ENCODE assay signal across 9 mouse cellular contexts in genomic region chr13:57476700-57477099, GRCm38 (mm10).
A peak's percentile ranks its signal among the peaks of the same experiment; 100 is the strongest.
DNase-seq lines count a peak whose midpoint lies in the region; ATAC-seq and TF ChIP-seq lines count a peak whose summit lies in the region.
"Had no signal": no experiment of that assay in that cellular context is flagged by ENCODE, and none has a peak within 500 bp of the region (broad histone marks: within the 10 kb centered on the region; RNA-seq: fewer than 3 reads in every experiment).

No protein-coding gene starts in this region.

- intact Hi-C loops in left cerebral cortex, postnatal 14 days (cut with DNase I), result loop anchor here (5.0 kb wide), 1 partner anchor 431 kb away; the partner anchor contains the start of gene Spock1
- intact Hi-C loops in gastrocnemius, postnatal 36 days (cut with DNase I), result loop anchor here (5.0 kb wide), 1 partner anchor 431 kb away; the partner anchor contains the start of gene Spock1

- H3K4me2 ChIP-seq in midbrain, postnatal 0 days (ENCODE audit: low read depth, low read length, poor library complexity, severe bottlenecking), result no peak overlapping the region
- H3K4me2 ChIP-seq in midbrain, embryonic 13.5 days (replicated peaks), result no peak overlapping the region
- H3K4me2 ChIP-seq in forebrain, embryonic 16.5 days (ENCODE audit: low read length), result no peak overlapping the region
- H3K4me2 ChIP-seq: embryonic facial prominence, embryonic 13.5 days had no signal

- no peak overlapping the region for H3K4me3 ChIP-seq in midbrain, postnatal 0 days (ENCODE audit: low read depth, low read length)
- H3K4me3 ChIP-seq in midbrain, embryonic 13.5 days (replicated peaks), result no peak overlapping the region
- no peak overlapping the region for H3K4me3 ChIP-seq in forebrain, embryonic 16.5 days (replicated peaks; ENCODE audit: low read length)
- H3K4me3 ChIP-seq: embryonic facial prominence, embryonic 13.5 days had no signal

- H3K27me3 ChIP-seq in midbrain, postnatal 0 days (ENCODE audit: insufficient read depth, low read length), result no peaks in the 10 kb centered on the region
- H3K27me3 ChIP-seq in midbrain, embryonic 13.5 days, result no peaks in the 10 kb centered on the region
- H3K27me3 ChIP-seq in forebrain, embryonic 16.5 days (replicated peaks; ENCODE audit: control insufficient read depth, insufficient read depth, low read length), result no peaks in the 10 kb centered on the region
- H3K27me3 ChIP-seq: embryonic facial prominence, embryonic 13.5 days had no signal

- H3K36me3 ChIP-seq in midbrain, postnatal 0 days (ENCODE audit: insufficient read depth, low read length), result no peaks in the 10 kb centered on the region
- no peaks in the 10 kb centered on the region for H3K36me3 ChIP-seq in midbrain, embryonic 13.5 days
- no peaks in the 10 kb centered on the region for H3K36me3 ChIP-seq in forebrain, embryonic 16.5 days (ENCODE audit: control insufficient read depth, insufficient read depth)
- H3K36me3 ChIP-seq: embryonic facial prominence, embryonic 13.5 days had no signal

- H3K4me1 ChIP-seq in midbrain, postnatal 0 days (ENCODE audit: insufficient read depth, low read length), result no peaks in the 10 kb centered on the region
- H3K4me1 ChIP-seq in midbrain, embryonic 13.5 days (replicated peaks), result peaks cover 19% of the 10 kb centered on the region
- H3K4me1 ChIP-seq in forebrain, embryonic 16.5 days (replicated peaks; ENCODE audit: control insufficient read depth, insufficient read depth, low read length), result 0 out of 2 replicates have a peak, but pooled peaks cover 2% of the 10 kb centered on the region

- ATAC-seq in midbrain, postnatal 0 days (ENCODE audit: low FRiP score), result no peak
- ATAC-seq in midbrain, embryonic 13.5 days, result no peak
- no peak for ATAC-seq in forebrain, embryonic 16.5 days

- no peaks in the 10 kb centered on the region for H3K9me3 ChIP-seq in midbrain, postnatal 0 days (ENCODE audit: low read length)
- no peaks in the 10 kb centered on the region for H3K9me3 ChIP-seq in midbrain, embryonic 13.5 days
- H3K9me3 ChIP-seq in forebrain, embryonic 16.5 days (ENCODE audit: control insufficient read depth, low read length), result no peaks in the 10 kb centered on the region
- H3K9me3 ChIP-seq: embryonic facial prominence, embryonic 13.5 days had no signal

- H3K27ac ChIP-seq in midbrain, postnatal 0 days (ENCODE audit: low read depth, low read length), result no peak overlapping the region
- H3K27ac ChIP-seq in midbrain, embryonic 13.5 days, result no peak overlapping the region
- H3K27ac ChIP-seq in forebrain, embryonic 16.5 days (ENCODE audit: low read length), result no peak overlapping the region
- H3K27ac ChIP-seq: embryonic facial prominence, embryonic 13.5 days had no signal

- WGBS in midbrain, postnatal 0 days, result 41% methylated on average over 6 of the region's 6 CpGs
- WGBS in midbrain, embryonic 13.5 days, result 32% methylated on average over 6 of the region's 6 CpGs
- WGBS in forebrain, embryonic 16.5 days, result 31% methylated on average over 6 of the region's 6 CpGs

- H3K9ac ChIP-seq in midbrain, postnatal 0 days (replicated peaks; ENCODE audit: low read length, poor library complexity, severe bottlenecking), result no peak overlapping the region
- H3K9ac ChIP-seq in midbrain, embryonic 13.5 days (replicated peaks), result no peak overlapping the region
- no peak overlapping the region for H3K9ac ChIP-seq in forebrain, embryonic 16.5 days (replicated peaks; ENCODE audit: low read depth, low read length)
- H3K9ac ChIP-seq: embryonic facial prominence, embryonic 13.5 days had no signal

- peak; percentile 62 for TF ChIP-seq CTCF in midbrain, postnatal 0 days (IDR thresholded peaks at IDR 0.05)

- DNase-seq in gastrocnemius, adult 18-20 months (ENCODE audit: low spot score), result peak; percentile 3
- DNase-seq in gastrocnemius, postnatal 4 days (ENCODE audit: low spot score in 2 of 2), result no peak
- peak; percentile 32 for DNase-seq in midbrain, postnatal 0 days (ENCODE audit: low spot score)
- peak; percentile 31 for DNase-seq in embryo, embryonic 9.5 days (ENCODE audit: extremely low spot score)
- peak; percentile 61 to 71 for DNase-seq in left cerebral cortex, postnatal 14 days (ENCODE audit: low spot score in 2 of 2)
- DNase-seq in gastrocnemius, postnatal 36 days, result no peak

Comparison
In these comparisons a context has a peak if more than half of its experiments do, and no peak if none do; other contexts are left out.
1. DNase-seq: peak in gastrocnemius, adult 18-20 months (single experiment), midbrain, postnatal 0 days (single experiment), embryo, embryonic 9.5 days (single experiment) and left cerebral cortex, postnatal 14 days (2 of 2); none in gastrocnemius, postnatal 4 days (0 of 2) and gastrocnemius, postnatal 36 days (0 of 2).